In the genomic region with DNA sequence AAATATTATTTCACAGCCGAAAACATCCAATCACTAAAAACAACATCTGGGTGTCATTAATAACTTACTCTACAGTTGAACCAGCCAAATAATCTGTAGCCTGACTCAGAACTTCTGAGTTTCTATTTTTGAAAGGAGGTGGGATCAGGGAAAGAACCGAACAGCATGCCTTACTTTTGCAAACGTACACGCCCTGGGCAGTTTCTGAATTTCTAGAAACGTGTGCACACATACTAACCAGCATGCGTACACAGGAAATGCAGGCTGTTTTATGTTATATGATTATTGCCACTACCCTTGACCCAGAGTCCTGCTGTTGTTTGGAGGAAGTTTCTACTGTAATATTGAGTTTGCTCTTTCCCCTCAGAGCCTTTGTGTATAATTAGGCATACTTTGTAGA, we compare ENCODE assay signal across 12 mouse cellular contexts.
DNase-seq lines count a peak whose midpoint lies in the region; ATAC-seq and TF ChIP-seq lines count a peak whose summit lies in the region.
"Had no signal": no experiment of that assay in that cellular context is flagged by ENCODE, and none has a peak within 500 bp of the region (broad histone marks: within the 10 kb centered on the region; RNA-seq: fewer than 3 reads in every experiment).

No protein-coding gene starts in this region.

- H3K27me3 ChIP-seq in kidney, postnatal 0 days (ENCODE audit: insufficient read depth, low read length), result no peaks in the 10 kb centered on the region
- H3K27me3 ChIP-seq in myocyte (ENCODE audit: control insufficient read depth, insufficient read depth, insufficient read length), result no peaks in the 10 kb centered on the region
- H3K27me3 ChIP-seq: liver, embryonic 15.5 days; midbrain, embryonic 12.5 days had no signal

- intact Hi-C loops in gastrocnemius, adult 2 months (cut with DNase I), result no loop called here

- no peaks in the 10 kb centered on the region for H3K36me3 ChIP-seq in kidney, postnatal 0 days (ENCODE audit: insufficient read depth, low read length)
- H3K36me3 ChIP-seq in myocyte (ENCODE audit: control insufficient read depth, insufficient read depth), result no peaks in the 10 kb centered on the region
- H3K36me3 ChIP-seq: liver, embryonic 15.5 days; midbrain, embryonic 12.5 days had no signal

- no peak overlapping the region for H3ac ChIP-seq in myocyte (ENCODE audit: control insufficient read depth, insufficient read length)

- peaks cover 45% of the 10 kb centered on the region for H3K79me2 ChIP-seq in myocyte (ENCODE audit: control insufficient read depth, insufficient read depth)

- TF ChIP-seq CTCF in gastrocnemius, adult 2 months (IDR thresholded peaks at IDR 0.05), result no peak
- TF ChIP-seq CTCF in kidney, postnatal 0 days (IDR thresholded peaks at IDR 0.05; ENCODE audit: low read depth), result no peak
- TF ChIP-seq CTCF in embryonic fibroblast, embryonic 13.5 days (IDR thresholded peaks at IDR 0.05; ENCODE audit: borderline replicate concordance, insufficient read depth, low read length), result no peak

- 46% methylated on average over 6 of the region's 6 CpGs for whole genome bisulfite sequencing in kidney, postnatal 0 days

- no peaks in the 10 kb centered on the region for H3K9me3 ChIP-seq in kidney, postnatal 0 days (replicated peaks; ENCODE audit: low read length)
- H3K9me3 ChIP-seq: liver, embryonic 15.5 days; midbrain, embryonic 12.5 days had no signal

- H3K4me3 ChIP-seq in gastrocnemius, adult 2 months, result peak overlapping the region; percentile 19
- no peak overlapping the region for H3K4me3 ChIP-seq in kidney, postnatal 0 days (replicated peaks; ENCODE audit: low read depth, low read length)
- no peak overlapping the region for H3K4me3 ChIP-seq in embryonic fibroblast, embryonic 13.5 days (ENCODE audit: insufficient read depth, low read length)
- no peak overlapping the region for H3K4me3 ChIP-seq in myocyte
- H3K4me3 ChIP-seq: liver, embryonic 15.5 days; midbrain, embryonic 12.5 days had no signal

- H3K27ac ChIP-seq in gastrocnemius, adult 2 months, result peak overlapping the region; percentile 86
- H3K27ac ChIP-seq in kidney, postnatal 0 days, result peak overlapping the region; percentile 67
- H3K27ac ChIP-seq in embryonic fibroblast, embryonic 13.5 days (ENCODE audit: insufficient read depth, low read length), result peak overlapping the region; percentile 99
- H3K27ac ChIP-seq: liver, embryonic 15.5 days; midbrain, embryonic 12.5 days had no signal

- DNase-seq in gastrocnemius, adult 2 months, result no peak
- DNase-seq in gastrocnemius, adult 18-20 months (ENCODE audit: low spot score), result no peak
- DNase-seq in kidney, postnatal 0 days (ENCODE audit: low spot score), result peak; percentile 45
- no peak for DNase-seq in kidney, postnatal 36 days
- DNase-seq in right cerebral cortex, adult 18-20 months, result no peak
- no peak for DNase-seq in adrenal gland, adult 18-20 months (ENCODE audit: low spot score in 2 of 2)
- DNase-seq: adrenal gland, adult 2 months; cerebellum, adult 9-11 months had no signal

- peaks cover 23% of the 10 kb centered on the region; the same call in 1 of the 2 replicates for H3K4me1 ChIP-seq in kidney, postnatal 0 days (replicated peaks; ENCODE audit: insufficient read depth, low read length)
- H3K4me1 ChIP-seq in embryonic fibroblast, embryonic 13.5 days (ENCODE audit: control insufficient read depth, insufficient read depth, low read length), result peaks cover 24% of the 10 kb centered on the region

- no peak overlapping the region for H3K9ac ChIP-seq in kidney, postnatal 0 days (ENCODE audit: low read depth, low read length)
- H3K9ac ChIP-seq: liver, embryonic 15.5 days; midbrain, embryonic 12.5 days had no signal

- no peak for ATAC-seq in kidney, postnatal 0 days (replicated peaks; ENCODE audit: low FRiP score, low read depth)

- no peak overlapping the region for H3K4me2 ChIP-seq in kidney, postnatal 0 days (ENCODE audit: low read length)
- peak overlapping the region; percentile 28 for H3K4me2 ChIP-seq in myocyte (ENCODE audit: low read depth)
- H3K4me2 ChIP-seq: liver, embryonic 15.5 days; midbrain, embryonic 12.5 days had no signal

- TF ChIP-seq POLR2A in embryonic fibroblast, embryonic 13.5 days (IDR thresholded peaks at IDR 0.05; ENCODE audit: low read depth, low read length), result no peak
- TF ChIP-seq POLR2A in myocyte (IDR thresholded peaks at IDR 0.05; ENCODE audit: insufficient read length, low read depth), result no peak

TF ChIP-seq in myocyte, 11 proteins besides CTCF, POLR2A, EP300 and RAD21:
- TF ChIP-seq TCF12 (IDR thresholded peaks at IDR 0.05; ENCODE audit: insufficient read depth, poor library complexity, severe bottlenecking) (no peak), MAX (IDR thresholded peaks at IDR 0.05; ENCODE audit: low read depth) (no peak), POLR2AphosphoS2 (IDR thresholded peaks at IDR 0.05; ENCODE audit: insufficient read length, low read depth) (no peak), USF1 (IDR thresholded peaks at IDR 0.05; ENCODE audit: low read depth) (no peak), MYOD1 (IDR thresholded peaks at IDR 0.05; ENCODE audit: control insufficient read depth in 1 of 3, insufficient read length in 2 of 3, low read depth in 2 of 3) (no peak), MYOG (IDR thresholded peaks at IDR 0.05; ENCODE audit: control insufficient read depth in 1 of 3, insufficient read depth in 1 of 3, insufficient read length in 2 of 3, low read depth in 2 of 3) (no peak), SRF (IDR thresholded peaks at IDR 0.05; ENCODE audit: control insufficient read depth, insufficient read length, low read depth) (no peak), CEBPB (IDR thresholded peaks at IDR 0.05; ENCODE audit: insufficient read depth, poor library complexity, severe bottlenecking) (no peak), TCF3 (IDR thresholded peaks at IDR 0.05; ENCODE audit: insufficient read length, low read depth) (no peak), E2F4 (IDR thresholded peaks at IDR 0.05; ENCODE audit: insufficient read depth) (no peak), REST (IDR thresholded peaks at IDR 0.05; ENCODE audit: insufficient read depth, insufficient read length) (no peak)
